Mouse (Mus musculus): Measurements from ENCODE around the gene Tmem8b. TPM values are rescaled to one million over a fixed set of nuclear protein-coding genes. Genes with fewer than 3 reads are reported as not detected.

Gene Tmem8b
- polyA plus RNA-seq, 1 experiment: 8.6 TPM

GRCm38 (mm10) chr4:43679416-43680043 is 10.8 kb downstream of the Tmem8b start:
- Histone ChIP-seq H3K36me3 (ENCODE audit: control insufficient read depth, insufficient read depth, low read length) (no peaks in the 10 kb centered on the region), H3K27me3 (replicated peaks; ENCODE audit: control insufficient read depth, insufficient read depth, low read length) (no peaks in the 10 kb centered on the region), H3K27ac (ENCODE audit: insufficient read depth, low read depth, low read length) (no peak overlapping the region), H3K4me3 (ENCODE audit: insufficient read depth, low read depth, low read length) (no peak overlapping the region), H3K4me1 (ENCODE audit: control insufficient read depth, insufficient read depth, low read length) (0 out of 2 replicates have a peak, but pooled peaks cover 6% of the 10 kb centered on the region)
- peak; percentile 61 for DNase-seq
- WGBS: 83% methylated on average over 7 of the region's 7 CpGs
- no peak for TF ChIP-seq CTCF (conservative IDR thresholded peaks at IDR 0.05; ENCODE audit: insufficient read depth, insufficient read length, low read depth, low read length)
- no peak for TF ChIP-seq POLR2A (IDR thresholded peaks at IDR 0.05; ENCODE audit: low read depth, low read length)

DNA sequence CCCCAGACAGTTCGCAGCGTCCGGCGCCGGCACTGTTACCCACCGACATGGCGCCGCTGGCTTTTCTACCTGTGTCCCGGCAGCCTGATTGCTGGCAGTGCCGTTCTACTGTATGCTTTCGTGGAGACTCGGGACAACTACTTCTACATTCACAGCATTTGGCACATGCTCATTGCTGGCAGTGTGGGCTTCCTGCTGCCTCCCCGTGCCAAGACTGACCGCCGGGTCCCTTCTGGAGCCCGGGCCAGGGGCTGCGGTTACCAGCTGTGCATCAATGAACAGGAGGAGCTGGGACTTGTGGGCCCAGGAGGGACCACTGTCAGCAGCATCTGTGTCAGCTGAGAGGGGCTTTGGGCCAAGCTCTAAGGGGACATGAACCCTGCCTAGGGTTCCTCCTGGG is 21.2 kb downstream of the Tmem8b start:
- no peak overlapping the region for H3K4me3 ChIP-seq (ENCODE audit: insufficient read depth, low read depth, low read length)
- H3K4me1 ChIP-seq (ENCODE audit: control insufficient read depth, insufficient read depth, low read length): no peaks in the 10 kb centered on the region
- TF ChIP-seq CTCF (conservative IDR thresholded peaks at IDR 0.05; ENCODE audit: insufficient read depth, insufficient read length, low read depth, low read length): no peak
- H3K27me3 ChIP-seq (replicated peaks; ENCODE audit: control insufficient read depth, insufficient read depth, low read length): no peaks in the 10 kb centered on the region
- no peak for DNase-seq
- H3K27ac ChIP-seq (ENCODE audit: insufficient read depth, low read depth, low read length): no peak overlapping the region
- 93% methylated on average over 17 of the region's 17 CpGs for WGBS
- H3K36me3 ChIP-seq (ENCODE audit: control insufficient read depth, insufficient read depth, low read length): no peaks in the 10 kb centered on the region

- 84% methylated on average over 5 of the region's 5 CpGs for WGBS
- no peak for TF ChIP-seq CTCF (conservative IDR thresholded peaks at IDR 0.05; ENCODE audit: insufficient read depth, insufficient read length, low read depth, low read length)
- no peak for TF ChIP-seq POLR2A (IDR thresholded peaks at IDR 0.05; ENCODE audit: low read depth, low read length)
- Histone ChIP-seq H3K4me3 (ENCODE audit: insufficient read depth, low read depth, low read length) (no peak overlapping the region), H3K36me3 (ENCODE audit: control insufficient read depth, insufficient read depth, low read length) (no peaks in the 10 kb centered on the region), H3K27ac (ENCODE audit: insufficient read depth, low read depth, low read length) (no peak overlapping the region), H3K27me3 (replicated peaks; ENCODE audit: control insufficient read depth, insufficient read depth, low read length) (no peaks in the 10 kb centered on the region), H3K4me1 (ENCODE audit: control insufficient read depth, insufficient read depth, low read length) (peaks cover 2% of the 10 kb centered on the region; the same call in 1 of the 2 replicates)
- DNase-seq: no peak
Observed at GRCm38 (mm10) chr4:43691026-43691425, 22.3 kb downstream of the Tmem8b start.

GRCm38 (mm10) chr4:43693806-43694241 is 25.1 kb downstream of the Tmem8b start:
- H3K36me3 ChIP-seq (ENCODE audit: control insufficient read depth, insufficient read depth, low read length): no peaks in the 10 kb centered on the region
- 70% methylated on average over 5 of the region's 5 CpGs for WGBS
- TF ChIP-seq CTCF (conservative IDR thresholded peaks at IDR 0.05; ENCODE audit: insufficient read depth, insufficient read length, low read depth, low read length) (no peak), POLR2A (IDR thresholded peaks at IDR 0.05; ENCODE audit: low read depth, low read length) (no peak)
- H3K4me3 ChIP-seq (ENCODE audit: insufficient read depth, low read depth, low read length): no peak overlapping the region
- H3K27ac ChIP-seq (ENCODE audit: insufficient read depth, low read depth, low read length): no peak overlapping the region
- H3K4me1 ChIP-seq (ENCODE audit: control insufficient read depth, insufficient read depth, low read length): peaks cover 2% of the 10 kb centered on the region; the same call in 1 of the 2 replicates
- peak; percentile 34 for DNase-seq
- H3K27me3 ChIP-seq (replicated peaks; ENCODE audit: control insufficient read depth, insufficient read depth, low read length): no peaks in the 10 kb centered on the region

DNA sequence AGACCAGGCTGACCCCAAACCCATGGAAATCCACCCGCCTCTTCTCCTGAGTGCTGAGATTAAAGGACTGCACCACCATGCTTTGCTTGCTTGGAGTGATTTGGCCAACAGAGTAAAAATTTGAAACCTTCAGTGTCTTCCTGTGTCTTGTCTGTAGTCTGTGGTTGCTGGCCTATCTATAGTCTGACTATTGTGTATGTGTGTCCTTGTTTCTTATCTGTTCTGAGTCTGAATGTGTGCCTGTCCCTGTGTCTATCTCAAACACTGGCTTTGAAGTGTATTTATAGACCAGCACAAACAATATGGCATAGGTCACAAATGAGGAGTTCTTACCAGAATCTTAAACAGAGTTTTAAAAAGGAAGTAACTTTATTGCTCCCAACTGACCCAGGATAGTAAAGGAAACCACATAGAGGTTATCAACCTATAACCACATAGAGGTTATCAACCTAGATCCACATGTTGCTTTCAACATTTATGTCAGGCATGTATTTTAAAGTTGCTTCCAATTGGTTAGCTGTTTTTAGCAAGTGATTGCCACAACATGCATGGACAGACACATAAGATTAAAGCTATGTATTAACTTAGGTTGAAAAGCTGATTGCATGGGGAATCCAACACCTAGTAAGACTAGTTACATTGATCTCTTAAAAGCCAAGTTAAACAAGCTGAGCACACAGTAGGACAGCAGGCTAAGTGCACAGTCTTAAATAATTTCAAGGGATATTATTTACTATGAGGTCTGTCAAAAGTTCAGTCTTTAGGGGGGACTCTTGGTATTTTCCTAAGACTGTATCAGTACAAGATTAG is 25.9 kb downstream of the Tmem8b start:
- H3K36me3 ChIP-seq (ENCODE audit: control insufficient read depth, insufficient read depth, low read length): no peaks in the 10 kb centered on the region
- 89% methylated on average over 1 of the region's 1 CpGs for WGBS
- H3K4me3 ChIP-seq (ENCODE audit: insufficient read depth, low read depth, low read length): no peak overlapping the region
- TF ChIP-seq POLR2A (IDR thresholded peaks at IDR 0.05; ENCODE audit: low read depth, low read length): no peak
- TF ChIP-seq CTCF (conservative IDR thresholded peaks at IDR 0.05; ENCODE audit: insufficient read depth, insufficient read length, low read depth, low read length): no peak
- no peak for DNase-seq
- no peaks in the 10 kb centered on the region for H3K27me3 ChIP-seq (replicated peaks; ENCODE audit: control insufficient read depth, insufficient read depth, low read length)
- H3K4me1 ChIP-seq (ENCODE audit: control insufficient read depth, insufficient read depth, low read length): peaks cover 2% of the 10 kb centered on the region; the same call in 1 of the 2 replicates
- no peak overlapping the region for H3K27ac ChIP-seq (ENCODE audit: insufficient read depth, low read depth, low read length)

GRCm38 (mm10) chr4:43695249-43695671 is 26.5 kb downstream of the Tmem8b start:
- Histone ChIP-seq H3K36me3 (ENCODE audit: control insufficient read depth, insufficient read depth, low read length) (no peaks in the 10 kb centered on the region), H3K27me3 (replicated peaks; ENCODE audit: control insufficient read depth, insufficient read depth, low read length) (no peaks in the 10 kb centered on the region), H3K27ac (ENCODE audit: insufficient read depth, low read depth, low read length) (peak overlapping the region; percentile 61; the same call in 1 of the 2 replicates), H3K4me1 (ENCODE audit: control insufficient read depth, insufficient read depth, low read length) (peaks cover 2% of the 10 kb centered on the region; the same call in 1 of the 2 replicates), H3K4me3 (ENCODE audit: insufficient read depth, low read depth, low read length) (no peak overlapping the region)
- DNase-seq: peak; percentile 74
- TF ChIP-seq POLR2A (IDR thresholded peaks at IDR 0.05; ENCODE audit: low read depth, low read length): no peak
- TF ChIP-seq CTCF (conservative IDR thresholded peaks at IDR 0.05; ENCODE audit: insufficient read depth, insufficient read length, low read depth, low read length): no peak
- 20% methylated on average over 9 of the region's 9 CpGs for WGBS

GRCm38 (mm10) chr4:43696561-43696960 is 27.8 kb downstream of the Tmem8b start:
- no peak for DNase-seq

More at GRCm38 (mm10) chr4:43696561-43696960, 27.8 kb downstream of the Tmem8b start:
- Histone ChIP-seq H3K27me3 (replicated peaks; ENCODE audit: control insufficient read depth, insufficient read depth, low read length) (no peaks in the 10 kb centered on the region), H3K27ac (ENCODE audit: insufficient read depth, low read depth, low read length) (no peak overlapping the region), H3K4me3 (ENCODE audit: insufficient read depth, low read depth, low read length) (no peak overlapping the region), H3K36me3 (ENCODE audit: control insufficient read depth, insufficient read depth, low read length) (no peaks in the 10 kb centered on the region), H3K4me1 (ENCODE audit: control insufficient read depth, insufficient read depth, low read length) (peaks cover 2% of the 10 kb centered on the region; the same call in 1 of the 2 replicates)
- TF ChIP-seq CTCF (conservative IDR thresholded peaks at IDR 0.05; ENCODE audit: insufficient read depth, insufficient read length, low read depth, low read length) (no peak), POLR2A (IDR thresholded peaks at IDR 0.05; ENCODE audit: low read depth, low read length) (no peak)
- 93% methylated on average over 13 of the region's 13 CpGs for WGBS

All from kidney, adult 2 months (tissue).